Mouse (Mus musculus): ENCODE measurements around the gene Itga3. TPM values are rescaled to one million over a fixed set of nuclear protein-coding genes. Genes with fewer than 3 reads are reported as not detected.
A peak's percentile ranks its signal among the peaks of the same experiment; 100 is the strongest.

Gene Itga3
- total RNA-seq, 2 experiments from 2014 or later, result 16.4 to 18.9 TPM

GRCm38 (mm10) chr11:95034902-95035301 is 41.7 kb downstream of the Itga3 start:
- DNase-seq (ENCODE audit: low spot score in 2 of 2), result no peak

GRCm38 (mm10) chr11:95033617-95034016 is 43.0 kb downstream of the Itga3 start:
- DNase-seq (ENCODE audit: low spot score in 2 of 2), result no peak

- DNase-seq (ENCODE audit: low spot score in 2 of 2), result no peak
These were observed 43.7 kb downstream of the Itga3 start for GRCm38 (mm10) chr11:95032945-95033344.

GRCm38 (mm10) chr11:95027850-95028470 is 48.6 kb downstream of the Itga3 start:
- no peak for DNase-seq (ENCODE audit: low spot score in 2 of 2)

- no peak for DNase-seq (ENCODE audit: low spot score in 2 of 2)
These were observed 49.8 kb downstream of the Itga3 start for GRCm38 (mm10) chr11:95026849-95027248.

GRCm38 (mm10) chr11:95026090-95026542 is 50.5 kb downstream of the Itga3 start:
- no peak for DNase-seq (ENCODE audit: low spot score in 2 of 2)

- no peak for DNase-seq (ENCODE audit: low spot score in 2 of 2)
These were observed 51.2 kb downstream of the Itga3 start for GRCm38 (mm10) chr11:95025227-95026012.

GRCm38 (mm10) chr11:95024439-95025184 is 52.0 kb downstream of the Itga3 start:
- peak; percentile 65 for DNase-seq (ENCODE audit: low spot score in 2 of 2)

GRCm38 (mm10) chr11:95023481-95023880 is 53.1 kb downstream of the Itga3 start:
- DNase-seq (ENCODE audit: low spot score in 2 of 2), result no peak

- DNase-seq (ENCODE audit: low spot score in 2 of 2), result no peak
These were observed 54.2 kb downstream of the Itga3 start for GRCm38 (mm10) chr11:95022237-95022992.

- DNase-seq (ENCODE audit: low spot score in 2 of 2), result no peak
These were observed 61.1 kb downstream of the Itga3 start for GRCm38 (mm10) chr11:95015484-95015883.

- no peak for DNase-seq (ENCODE audit: low spot score in 2 of 2)
These were observed 64.1 kb downstream of the Itga3 start for GRCm38 (mm10) chr11:95012487-95012886.

- DNase-seq (ENCODE audit: low spot score in 2 of 2), result no peak
These were observed 64.5 kb downstream of the Itga3 start for GRCm38 (mm10) chr11:95012075-95012474.

- no peak for DNase-seq (ENCODE audit: low spot score in 2 of 2)
These were observed 65.2 kb downstream of the Itga3 start for GRCm38 (mm10) chr11:95011416-95011815.

GRCm38 (mm10) chr11:95010841-95011403 is 65.7 kb downstream of the Itga3 start:
- peak in 1 of 2 experiments; percentile 37 for DNase-seq (ENCODE audit: low spot score in 2 of 2)

GRCm38 (mm10) chr11:95010141-95010739 is 66.4 kb downstream of the Itga3 start:
- DNase-seq (ENCODE audit: low spot score in 2 of 2), result peak; percentile 64 to 70

- peak; percentile 79 to 84 for DNase-seq (ENCODE audit: low spot score in 2 of 2)
These were observed 67.0 kb downstream of the Itga3 start, which contains the start of gene Samd14 for GRCm38 (mm10) chr11:95009629-95010014. Gene Samd14 (plus strand): TSS chr11:95009879.

- DNase-seq (ENCODE audit: low spot score in 2 of 2), result peak; percentile 28 to 39
These were observed 67.7 kb downstream of the Itga3 start for GRCm38 (mm10) chr11:95008661-95009628.

- DNase-seq (ENCODE audit: low spot score in 2 of 2), result no peak
These were observed 69.2 kb downstream of the Itga3 start for GRCm38 (mm10) chr11:95007418-95007817.

Measured in layer of hippocampus, postnatal 10 days (tissue).